Mouse (Mus musculus) lung, postnatal 0 days (tissue): Measurements from ENCODE around the gene Mcu. TPM values are rescaled to one million over a fixed set of nuclear protein-coding genes. Genes with fewer than 3 reads are reported as not detected.

ENCODE experiments used
- ATAC-seq: fragments of 200-750 bp; cut with Nextera tagmentation; 2 replicates; pipeline ENCODE4 v1.8.0; 2017; ENCODE audit warnings: moderate library complexity
- DNase-seq: peaks from one replicate; pipeline ENCODE4 v3.0.0-alpha.2; 2016; ENCODE audit warnings: low spot score
- H3K27ac ChIP-seq: fragments of 300-500 bp; sonication (generic); 2 replicates; pipeline ENCODE4 v1.5.1; 2014; ENCODE audit warnings: antibody characterized with exemption, mild to moderate bottlenecking, low read length, mixed read lengths
- H3K27me3 ChIP-seq: fragments of 300-500 bp; sonication (generic); replicated peaks from 2 replicates; pipeline ENCODE4 v1.6.1; 2014; ENCODE audit warnings: low read length, mixed read lengths; ENCODE audit not compliant: insufficient read depth
- H3K36me3 ChIP-seq: fragments of 300-500 bp; sonication (generic); 2 replicates; pipeline ENCODE4 v1.6.1; 2014; ENCODE audit warnings: low read length, mixed read lengths; ENCODE audit not compliant: insufficient read depth
- H3K4me1 ChIP-seq: fragments of 300-500 bp; sonication (generic); 2 replicates; pipeline ENCODE4 v1.6.1; 2014; ENCODE audit warnings: antibody characterized with exemption, low read depth, low read length, mixed read lengths; ENCODE audit not compliant: insufficient read depth
- H3K4me2 ChIP-seq: fragments of 300-500 bp; sonication (generic); replicated peaks from 2 replicates; pipeline ENCODE4 v1.6.1; 2014; ENCODE audit warnings: low read depth, mild to moderate bottlenecking, low read length, moderate library complexity, mixed read lengths
- H3K4me3 ChIP-seq: fragments of 300-500 bp; sonication (generic); 2 replicates; pipeline ENCODE4 v1.5.1; 2014; ENCODE audit warnings: low read depth, low read length
- H3K9ac ChIP-seq: fragments of 300-500 bp; sonication (generic); replicated peaks from 2 replicates; pipeline ENCODE4 v1.6.1; 2014; ENCODE audit warnings: low read depth, mild to moderate bottlenecking
- H3K9me3 ChIP-seq: fragments of 300-500 bp; sonication (generic); 2 replicates; pipeline ENCODE4 v1.6.1; 2016; ENCODE audit warnings: low read length, mixed read lengths
- CTCF ChIP-seq: IDR thresholded peaks from 2 replicates; pipeline ENCODE4 v1.5.1; 2016; ENCODE audit warnings: antibody characterized with exemption, mild to moderate bottlenecking
- EP300 ChIP-seq: IDR thresholded peaks from 2 replicates; pipeline ENCODE4 v1.6.1; 2016; ENCODE audit warnings: antibody characterized with exemption, mild to moderate bottlenecking, control low read depth
- WGBS: fragments of 180-500 bp; shearing (Covaris S2); extraction: QIAGEN DNeasy Blood & Tissue Kit; methylation state at CpG from one replicate; pipeline ENCODE4 v1.1.7; 2014; 5-methylcytosine and 5-hydroxymethylcytosine counted together
- polyA plus RNA-seq: library from polyadenylated mRNA; unstranded; fragments of >200 nt; fragmentation: Nextera tagmentation; extraction: Ambion mirVana; gene quantifications from 2 replicates; pipeline ENCODE4 v1.2.1, GENCODE M21; 2015

The Mcu gene
- polyA plus RNA-seq, 1 experiment from 2014 or later: 34.5 TPM

- H3K4me2 ChIP-seq: no peak overlapping the region
- TF ChIP-seq EP300: no peak
- no peak for TF ChIP-seq CTCF
- no peak overlapping the region for H3K9ac ChIP-seq
- H3K9me3 ChIP-seq: no peaks in the 10 kb centered on the region
- no peaks in the 10 kb centered on the region for H3K27me3 ChIP-seq
- ATAC-seq (no peak), DNase-seq (no peak)
- 72% methylated on average over 6 of the region's 6 CpGs for WGBS
- H3K27ac ChIP-seq: no peak overlapping the region
- H3K36me3 ChIP-seq: no peaks in the 10 kb centered on the region
- H3K4me3 ChIP-seq: no peak overlapping the region
- no peaks in the 10 kb centered on the region; the same call in 1 of the 2 replicates for H3K4me1 ChIP-seq
Measured at GRCm38 (mm10) chr10:59570360-59570759, 46.1 kb downstream of the Mcu start.

GRCm38 (mm10) chr10:59569481-59569869 lies 47.0 kb downstream of the Mcu start:
- 84% methylated on average over 1 of the region's 1 CpGs for WGBS

GRCm38 (mm10) chr10:59568665-59569480 lies 47.6 kb downstream of the Mcu start:
- TF ChIP-seq CTCF (no peak), EP300 (no peak)
- Histone ChIP-seq H3K36me3 (no peaks in the 10 kb centered on the region), H3K9ac (no peak overlapping the region), H3K27me3 (no peaks in the 10 kb centered on the region), H3K9me3 (no peaks in the 10 kb centered on the region), H3K4me3 (no peak overlapping the region), H3K27ac (no peak overlapping the region), H3K4me1 (no peaks in the 10 kb centered on the region; the same call in 1 of the 2 replicates), H3K4me2 (no peak overlapping the region)
- DNase-seq (no peak), ATAC-seq (no peak)
- 71% methylated on average over 10 of the region's 10 CpGs for WGBS

More at GRCm38 (mm10) chr10:59569481-59569869, 47.0 kb downstream of the Mcu start:
- Histone ChIP-seq H3K27ac (no peak overlapping the region), H3K4me1 (no peaks in the 10 kb centered on the region; the same call in 1 of the 2 replicates), H3K9ac (no peak overlapping the region), H3K27me3 (no peaks in the 10 kb centered on the region), H3K9me3 (no peaks in the 10 kb centered on the region), H3K36me3 (no peaks in the 10 kb centered on the region), H3K4me2 (no peak overlapping the region), H3K4me3 (no peak overlapping the region)
- DNase-seq: no peak
- ATAC-seq: no peak
- no peak for TF ChIP-seq CTCF
- TF ChIP-seq EP300: no peak

DNA sequence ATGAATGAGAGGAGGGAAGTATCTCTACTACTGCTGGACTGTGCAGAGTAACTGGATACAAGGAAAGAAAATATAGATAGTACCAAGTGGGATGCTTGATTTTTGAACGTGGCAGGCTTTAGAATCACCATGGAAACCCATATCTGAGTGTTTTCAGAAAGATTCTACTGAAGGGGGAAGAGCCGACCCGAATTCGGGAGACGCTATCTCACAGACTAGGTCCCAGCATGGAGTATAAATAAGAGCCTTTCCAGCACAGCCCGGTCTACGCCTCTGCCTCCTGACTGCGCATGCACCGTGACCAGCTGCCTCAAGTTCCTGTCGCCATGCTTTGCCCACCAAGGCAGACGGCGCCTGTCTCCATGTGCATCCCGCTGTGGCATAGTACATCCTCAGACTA lies 49.5 kb downstream of the Mcu start:
- no peak overlapping the region for H3K4me2 ChIP-seq
- no peaks in the 10 kb centered on the region for H3K27me3 ChIP-seq
- H3K9ac ChIP-seq: no peak overlapping the region
- no peak for TF ChIP-seq EP300
- no peak for TF ChIP-seq CTCF
- WGBS: 90% methylated on average over 13 of the region's 13 CpGs
- ATAC-seq: no peak
- DNase-seq: no peak
- H3K27ac ChIP-seq: no peak overlapping the region
- no peaks in the 10 kb centered on the region for H3K36me3 ChIP-seq
- H3K4me3 ChIP-seq: no peak overlapping the region
- H3K4me1 ChIP-seq: no peaks in the 10 kb centered on the region; the same call in 1 of the 2 replicates
- no peaks in the 10 kb centered on the region for H3K9me3 ChIP-seq

DNA sequence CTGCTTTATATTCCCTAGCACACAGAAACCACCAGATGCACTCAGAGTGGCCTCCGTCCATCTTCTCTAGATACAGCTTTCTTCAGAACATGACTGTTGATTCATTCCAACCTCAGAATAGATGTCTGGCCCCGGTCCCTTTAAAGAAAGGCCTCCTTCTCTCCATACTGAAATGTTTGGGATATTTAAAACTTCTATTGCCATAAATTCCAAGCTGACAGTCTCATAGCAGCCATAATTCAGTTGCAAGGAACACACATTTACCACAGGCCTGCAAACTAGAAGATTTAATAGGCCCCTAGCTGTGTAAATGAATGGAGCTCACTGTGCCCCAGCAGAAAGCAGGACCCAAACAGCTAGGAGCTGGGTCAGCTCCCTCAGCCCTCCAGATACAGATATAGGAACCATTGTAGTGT lies 50.5 kb downstream of the Mcu start:
- 0 out of 2 replicates have a peak, but pooled peaks have one; percentile 21 for ATAC-seq
- H3K27ac ChIP-seq: no peak overlapping the region
- no peaks in the 10 kb centered on the region for H3K9me3 ChIP-seq
- H3K36me3 ChIP-seq: no peaks in the 10 kb centered on the region
- no peak overlapping the region for H3K9ac ChIP-seq
- H3K4me1 ChIP-seq: no peaks in the 10 kb centered on the region; the same call in 1 of the 2 replicates
- TF ChIP-seq CTCF (no peak), EP300 (no peak)
- DNase-seq: peak; percentile 30
- H3K27me3 ChIP-seq: no peaks in the 10 kb centered on the region
- no peak overlapping the region for H3K4me2 ChIP-seq
- 61% methylated on average over 2 of the region's 2 CpGs for WGBS
- H3K4me3 ChIP-seq: no peak overlapping the region

GRCm38 (mm10) chr10:59564551-59564950 lies 51.9 kb downstream of the Mcu start:
- Histone ChIP-seq H3K4me3 (no peak overlapping the region), H3K9ac (no peak overlapping the region), H3K4me1 (no peaks in the 10 kb centered on the region; the same call in 1 of the 2 replicates), H3K27ac (no peak overlapping the region), H3K9me3 (no peaks in the 10 kb centered on the region), H3K4me2 (no peak overlapping the region), H3K36me3 (no peaks in the 10 kb centered on the region), H3K27me3 (no peaks in the 10 kb centered on the region)
- ATAC-seq: peak; percentile 28
- DNase-seq: peak; percentile 49
- 73% methylated on average over 5 of the region's 5 CpGs for WGBS
- TF ChIP-seq CTCF: no peak
- no peak for TF ChIP-seq EP300
